Mouse (Mus musculus): ENCODE measurements at regions not wholly inside any gene's neighbourhood (a gene's known extent, or its start where the extent isn't known, plus 50 kb on each side); places are given as distances from the start of the nearest gene placed in this dataset.
A peak's percentile ranks its signal among the peaks of the same experiment; 100 is the strongest.

GRCm38 (mm10) chr5:17292559-17292958 is 80.4 kb upstream of the Speer4f2 start:
- Histone ChIP-seq H3K4me3 (no peak overlapping the region), H3K4me1 (0 out of 2 replicates have a peak, but pooled peaks cover 3% of the 10 kb centered on the region), H3K27me3 (no peaks in the 10 kb centered on the region), H3K36me3 (no peaks in the 10 kb centered on the region), H3K9ac (replicated peaks) (no peak overlapping the region), H3K27ac (replicated peaks) (no peak overlapping the region), H3K9me3 (no peaks in the 10 kb centered on the region), H3K4me2 (replicated peaks) (no peak overlapping the region)
- WGBS: 33% methylated on average over 2 of the region's 2 CpGs
- ATAC-seq (ENCODE audit: low FRiP score, low read depth): 0 out of 2 replicates have a peak, but pooled peaks have one; percentile 35

- no peak overlapping the region for H3K4me3 ChIP-seq
- H3K4me1 ChIP-seq: 0 out of 2 replicates have a peak, but pooled peaks cover 3% of the 10 kb centered on the region
- H3K9me3 ChIP-seq: no peaks in the 10 kb centered on the region
- no peak overlapping the region for H3K9ac ChIP-seq (replicated peaks)
- H3K4me2 ChIP-seq (replicated peaks): no peak overlapping the region
- ATAC-seq (ENCODE audit: low FRiP score, low read depth): peak; percentile 55; the same call in 1 of the 2 replicates
- WGBS: 36% methylated on average over 4 of the region's 4 CpGs
- H3K27ac ChIP-seq (replicated peaks): no peak overlapping the region
- H3K27me3 ChIP-seq: no peaks in the 10 kb centered on the region
- H3K36me3 ChIP-seq: no peaks in the 10 kb centered on the region
These were observed 76.4 kb upstream of the Speer4f2 start for GRCm38 (mm10) chr5:17296571-17297035.

GRCm38 (mm10) chr5:17299846-17300245 is 73.1 kb upstream of the Speer4f2 start:
- H3K9ac ChIP-seq (replicated peaks): no peak overlapping the region
- ATAC-seq (ENCODE audit: low FRiP score, low read depth): no peak
- 0 out of 2 replicates have a peak, but pooled peaks cover 3% of the 10 kb centered on the region for H3K4me1 ChIP-seq
- no peak overlapping the region for H3K27ac ChIP-seq (replicated peaks)
- H3K9me3 ChIP-seq: no peaks in the 10 kb centered on the region
- no peak overlapping the region for H3K4me3 ChIP-seq
- no peak overlapping the region for H3K4me2 ChIP-seq (replicated peaks)
- H3K27me3 ChIP-seq: no peaks in the 10 kb centered on the region
- H3K36me3 ChIP-seq: no peaks in the 10 kb centered on the region

GRCm38 (mm10) chr5:17321501-17321900 is 51.5 kb upstream of the Speer4f2 start:
- H3K9ac ChIP-seq (replicated peaks): no peak overlapping the region
- H3K36me3 ChIP-seq: no peaks in the 10 kb centered on the region
- no peak overlapping the region for H3K4me3 ChIP-seq
- H3K4me1 ChIP-seq: no peaks in the 10 kb centered on the region
- H3K27me3 ChIP-seq: no peaks in the 10 kb centered on the region
- ATAC-seq (ENCODE audit: low FRiP score, low read depth): no peak
- H3K27ac ChIP-seq (replicated peaks): no peak overlapping the region
- H3K9me3 ChIP-seq: no peaks in the 10 kb centered on the region
- no peak overlapping the region for H3K4me2 ChIP-seq (replicated peaks)

Measured in midbrain, embryonic 12.5 days (tissue).